Mouse (Mus musculus) small intestine, adult 10 weeks (tissue): ENCODE results near the gene Gtdc1. TPM values are rescaled to one million over a fixed set of nuclear protein-coding genes. Genes with fewer than 3 reads are reported as not detected.

ENCODE experiments used
- polyA plus RNA-seq: library from polyadenylated mRNA; stranded (reverse); fragments of 350-450 nt; fragmentation: Illumina TruSeq; extraction: RNeasy Lipid Tissue Mini Kit (QIAGEN cat#74804); gene quantifications from one replicate; pipeline ENCODE4 v1.2.3, GENCODE M21; 2014; ENCODE audit warnings: low replicate concordance

Gtdc1 gene
- 22.5 TPM for polyA plus RNA-seq

GRCm38 (mm10) chr2:44927482-44927811, at the start of gene Gtdc1:
Gene Gtdc1 (minus strand): TSS chr2:44927657.

Other genes with a start within 250 kb of the Gtdc1 start
- gene Zeb2, start 189.7 kb upstream of the Gtdc1 start, polyA plus RNA-seq: 13.7 TPM